Mouse (Mus musculus) liver, embryonic 14.5 days (tissue): ENCODE measurements at regions not wholly inside any gene's neighbourhood (a gene's known extent, or its start where the extent isn't known, plus 50 kb on each side); places are given as distances from the start of the nearest gene placed in this dataset.

ENCODE experiments used
- ATAC-seq: fragments of 200-750 bp; cut with Nextera tagmentation; 2 replicates; pipeline ENCODE4 v1.8.0; 2017; ENCODE audit warnings: moderate number of reproducible peaks, mild to moderate bottlenecking, moderate library complexity; ENCODE audit not compliant: insufficient read depth
- DNase-seq, 3 experiments: peaks; one replicate each; pipeline ENCODE4 v3.0.0-alpha.2; 2012 to 2013; ENCODE audit warnings: low read depth in 3 of 3, low spot score in 3 of 3
- H3K27ac ChIP-seq: fragments of 300-500 bp; sonication (generic); 2 replicates; pipeline ENCODE4 v1.5.1; 2014; ENCODE audit warnings: moderate library complexity, mild to moderate bottlenecking, control low read depth, inconsistent platforms
- H3K27me3 ChIP-seq: fragments of 300-500 bp; sonication (generic); 2 replicates; pipeline ENCODE4 v1.6.1; 2014; ENCODE audit warnings: mild to moderate bottlenecking, low read length, moderate library complexity; ENCODE audit not compliant: control insufficient read depth, insufficient read depth
- H3K36me3 ChIP-seq: fragments of 300-500 bp; sonication (generic); replicated peaks from 2 replicates; pipeline ENCODE4 v1.6.1; 2014; ENCODE audit warnings: low read depth; ENCODE audit not compliant: control insufficient read depth, insufficient read depth
- H3K4me1 ChIP-seq, 2 experiments: fragments of 200-500 bp in 1 of 2; fragments of 300-500 bp in 1 of 2; sonication (generic) in 1 of 2; replicated peaks; 2 replicates each; pipeline ENCODE4 v1.6.1; 2012 to 2014; ENCODE audit warnings: antibody characterized with exemption in 1 of 2, inconsistent platforms in 1 of 2, low read length in 1 of 2; ENCODE audit not compliant: control insufficient read depth in 2 of 2, insufficient read depth in 2 of 2
- H3K4me2 ChIP-seq: fragments of 300-500 bp; sonication (generic); 2 replicates; pipeline ENCODE4 v1.6.1; 2014; ENCODE audit warnings: low read depth, mild to moderate bottlenecking, control low read depth, moderate library complexity
- H3K4me3 ChIP-seq, 2 experiments: fragments of 200-500 bp in 1 of 2; fragments of 300-500 bp in 1 of 2; sonication (generic) in 1 of 2; 2 replicates each; pipeline ENCODE4 v1.5.1; 2012 to 2014; ENCODE audit warnings: low read depth in 2 of 2, low read length in 2 of 2, mild to moderate bottlenecking in 2 of 2, control low read depth in 1 of 2, inconsistent platforms in 1 of 2, moderate library complexity in 1 of 2; ENCODE audit not compliant: insufficient read depth in 1 of 2
- H3K9ac ChIP-seq: fragments of 300-500 bp; sonication (generic); replicated peaks from 2 replicates; pipeline ENCODE4 v1.6.1; 2014; ENCODE audit warnings: mild to moderate bottlenecking, control low read depth, moderate library complexity
- H3K9me3 ChIP-seq: fragments of 300-500 bp; sonication (generic); 2 replicates; pipeline ENCODE4 v1.6.1; 2016; ENCODE audit warnings: low read length, mixed read lengths; ENCODE audit not compliant: control insufficient read depth
- CTCF ChIP-seq: IDR thresholded peaks from 2 replicates; pipeline ENCODE4 v1.5.1; 2016; ENCODE audit warnings: antibody characterized with exemption, low read depth, control low read depth
- EP300 ChIP-seq: IDR thresholded peaks from 2 replicates; pipeline ENCODE4 v1.6.1; 2016; ENCODE audit warnings: antibody characterized with exemption, low read depth
- WGBS: fragments of 180-500 bp; shearing (Covaris S2); extraction: QIAGEN DNeasy Blood & Tissue Kit; methylation state at CpG from one replicate; pipeline ENCODE4 v1.1.7; 2014; ENCODE audit not compliant: insufficient replicate concordance; 5-methylcytosine and 5-hydroxymethylcytosine counted together

DNA sequence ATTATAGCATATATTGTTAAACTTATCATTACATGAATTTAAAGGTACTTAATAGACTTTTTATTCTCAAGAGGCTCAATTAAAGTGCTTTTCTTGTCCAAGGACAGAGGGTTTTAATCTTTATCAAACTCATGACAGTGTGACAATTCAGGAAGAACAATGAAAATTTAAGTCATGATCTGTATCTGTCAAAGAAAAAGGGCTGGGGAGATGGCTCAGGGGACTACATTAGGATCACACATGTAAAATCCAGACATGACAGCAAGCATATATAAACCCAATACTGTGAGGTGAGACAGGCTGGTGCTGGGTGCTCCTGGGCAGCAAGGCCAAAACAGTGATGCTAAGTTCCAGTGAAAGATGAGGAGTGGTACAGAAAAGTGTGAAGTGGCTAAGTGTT lies 327.3 kb upstream of the Aco1 start:
- H3K27ac ChIP-seq = no peak overlapping the region
- ATAC-seq = no peak
- H3K27me3 ChIP-seq = no peaks in the 10 kb centered on the region
- TF ChIP-seq EP300 = no peak
- no peak for TF ChIP-seq CTCF
- H3K4me3 ChIP-seq = no peak overlapping the region
- no peaks in the 10 kb centered on the region for H3K36me3 ChIP-seq
- no peak overlapping the region for H3K9ac ChIP-seq
- no peaks in the 10 kb centered on the region for H3K4me1 ChIP-seq
- DNase-seq = no peak
- H3K9me3 ChIP-seq = no peaks in the 10 kb centered on the region
- H3K4me2 ChIP-seq = no peak overlapping the region

DNA sequence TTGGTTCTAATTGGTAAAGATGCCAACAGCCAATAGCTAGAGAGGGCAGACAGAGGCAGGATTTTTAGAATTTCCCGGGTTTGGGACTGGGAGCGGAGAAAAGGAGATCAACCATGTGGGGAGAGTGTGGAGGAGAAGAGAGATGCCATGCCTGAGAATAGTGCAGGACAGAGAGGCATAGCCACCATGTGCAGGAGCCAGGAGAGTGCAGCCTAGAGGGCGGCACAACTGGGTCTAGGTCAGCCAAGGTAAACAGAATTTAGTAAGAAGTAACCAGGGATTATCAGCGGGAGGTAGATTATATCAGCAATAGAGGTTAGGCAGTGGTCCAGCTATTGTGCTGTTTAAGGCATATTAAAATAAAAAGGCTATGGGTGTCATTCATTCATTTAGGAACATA lies 325.2 kb upstream of the Aco1 start:
- TF ChIP-seq EP300 (no peak), CTCF (no peak)
- Histone ChIP-seq H3K36me3 (no peaks in the 10 kb centered on the region), H3K4me3 (no peak overlapping the region), H3K9me3 (no peaks in the 10 kb centered on the region), H3K9ac (no peak overlapping the region), H3K4me2 (no peak overlapping the region), H3K27ac (no peak overlapping the region), H3K27me3 (no peaks in the 10 kb centered on the region), H3K4me1 (no peaks in the 10 kb centered on the region)
- DNase-seq (no peak), ATAC-seq (no peak)
- 66% methylated on average over 4 of the region's 4 CpGs for WGBS

DNA sequence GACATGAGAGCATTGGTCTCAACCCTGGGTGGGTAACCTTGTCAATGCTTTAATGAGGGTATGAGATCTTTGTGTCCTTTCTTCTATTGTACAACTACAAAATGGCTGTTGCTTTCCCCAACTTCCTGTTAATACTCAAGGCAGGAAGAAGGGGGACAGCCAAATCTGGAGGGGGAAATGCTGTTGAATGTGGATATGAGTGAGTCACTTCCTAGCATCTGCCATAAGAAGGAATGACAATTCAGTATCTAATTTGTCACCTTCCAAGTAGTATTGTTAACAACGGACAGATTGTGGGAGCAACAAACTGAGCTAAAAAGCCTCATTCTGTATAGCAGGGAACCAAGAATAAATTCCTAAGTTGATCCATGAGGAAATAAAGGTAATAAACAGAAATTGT lies 309.2 kb upstream of the Aco1 start:
- Histone ChIP-seq H3K4me1 (no peaks in the 10 kb centered on the region), H3K4me2 (no peak overlapping the region), H3K27ac (no peak overlapping the region), H3K4me3 (no peak overlapping the region), H3K27me3 (no peaks in the 10 kb centered on the region), H3K9ac (no peak overlapping the region), H3K9me3 (no peaks in the 10 kb centered on the region), H3K36me3 (no peaks in the 10 kb centered on the region)
- TF ChIP-seq EP300 (no peak), CTCF (no peak)
- 24% methylated on average over 1 of the region's 1 CpGs for WGBS
- DNase-seq = no peak
- ATAC-seq = no peak
